Mouse (Mus musculus) hindbrain, embryonic 12.5 days (tissue): ENCODE data around the gene Tmem255b. TPM values are rescaled to one million over a fixed set of nuclear protein-coding genes. Genes with fewer than 3 reads are reported as not detected.
A peak's percentile ranks its signal among the peaks of the same experiment; 100 is the strongest.

Experiments used
- ATAC-seq: fragments of 200-750 bp; cut with Nextera tagmentation; 2 replicates; pipeline ENCODE4 v1.8.0; 2017; ENCODE audit warnings: moderate TSS enrichment; ENCODE audit not compliant: low FRiP score
- H3K27ac ChIP-seq: fragments of 300-500 bp; sonication (generic); 2 replicates; pipeline ENCODE4 v1.5.1; 2016; ENCODE audit warnings: mild to moderate bottlenecking
- H3K27me3 ChIP-seq: fragments of 300-500 bp; sonication (generic); 2 replicates; pipeline ENCODE4 v1.6.1; 2016; ENCODE audit warnings: mild to moderate bottlenecking
- H3K36me3 ChIP-seq: fragments of 300-500 bp; sonication (generic); 2 replicates; pipeline ENCODE4 v1.6.1; 2016; ENCODE audit warnings: mild to moderate bottlenecking
- H3K4me1 ChIP-seq: fragments of 300-500 bp; sonication (generic); 2 replicates; pipeline ENCODE4 v1.6.1; 2016
- H3K4me2 ChIP-seq: fragments of 300-500 bp; sonication (generic); replicated peaks from 2 replicates; pipeline ENCODE4 v1.6.1; 2016; ENCODE audit warnings: mild to moderate bottlenecking
- H3K4me3 ChIP-seq: fragments of 300-500 bp; sonication (generic); 2 replicates; pipeline ENCODE4 v1.5.1; 2016; ENCODE audit warnings: mild to moderate bottlenecking
- H3K9ac ChIP-seq: fragments of 300-500 bp; sonication (generic); 2 replicates; pipeline ENCODE4 v1.6.1; 2016; ENCODE audit warnings: mild to moderate bottlenecking, moderate library complexity
- H3K9me3 ChIP-seq: fragments of 300-500 bp; sonication (generic); replicated peaks from 2 replicates; pipeline ENCODE4 v1.6.1; 2016; ENCODE audit warnings: mild to moderate bottlenecking
- WGBS: fragments of 180-500 bp; shearing (Covaris S2); methylation state at CpG from one replicate; pipeline ENCODE4 v1.1.7; 2016; 5-methylcytosine and 5-hydroxymethylcytosine counted together
- polyA plus RNA-seq: library from polyadenylated mRNA; unstranded; fragments of >200 nt; fragmentation: Nextera tagmentation; extraction: Ambion mirVana; gene quantifications from 2 replicates; pipeline ENCODE4 v1.2.1, GENCODE M21; 2016

Tmem255b gene
- polyA plus RNA-seq, 1 experiment from 2014 or later = 0.52 TPM

DNA sequence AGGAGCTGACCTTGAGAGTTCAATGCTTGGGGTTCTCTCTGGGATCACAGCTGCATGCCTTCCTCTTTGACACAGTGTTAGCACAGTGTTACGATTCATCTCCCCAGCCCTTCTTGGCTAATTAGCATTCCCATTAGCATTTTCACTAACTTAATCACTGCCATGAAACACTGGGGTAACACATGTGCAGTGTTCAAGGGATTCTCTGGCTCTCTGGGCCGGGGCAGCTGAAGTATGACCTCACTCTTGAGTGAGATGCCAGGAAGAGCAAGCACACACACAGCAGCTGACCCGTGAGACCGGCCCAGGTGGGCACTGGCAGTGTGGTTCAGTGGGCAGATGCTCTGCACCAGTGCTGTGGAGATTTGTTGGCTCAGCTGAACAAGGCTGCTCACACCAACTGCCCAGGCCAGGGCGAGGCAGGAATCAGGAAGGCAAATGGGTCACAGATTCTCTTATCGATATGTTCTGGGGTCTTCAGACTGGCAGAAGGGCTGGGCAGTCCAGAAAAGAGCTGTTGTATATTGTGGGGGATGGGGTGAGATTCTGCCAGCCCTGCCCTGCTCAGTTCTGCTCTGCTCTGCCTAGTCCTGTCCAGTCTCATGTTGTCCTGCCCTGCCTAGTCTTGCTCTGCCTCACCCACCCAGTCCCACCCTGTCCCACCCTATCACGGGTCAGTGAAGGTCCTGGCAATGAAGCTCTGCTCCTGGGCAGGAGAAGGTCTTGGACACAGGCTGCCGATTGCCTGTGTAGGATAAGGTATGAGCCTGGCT, 19.5 kb downstream of the Tmem255b start:
- ATAC-seq = peak; percentile 91
- 50% methylated on average over 8 of the region's 8 CpGs for WGBS
- H3K9ac ChIP-seq = no peak overlapping the region
- H3K9me3 ChIP-seq = no peaks in the 10 kb centered on the region
- H3K4me3 ChIP-seq = no peak overlapping the region
- peak overlapping the region; percentile 12; the same call in 1 of the 2 replicates for H3K27ac ChIP-seq
- no peaks in the 10 kb centered on the region for H3K27me3 ChIP-seq
- H3K36me3 ChIP-seq = no peaks in the 10 kb centered on the region
- H3K4me2 ChIP-seq = no peak overlapping the region
- peaks cover 12% of the 10 kb centered on the region; the same call in 1 of the 2 replicates for H3K4me1 ChIP-seq

DNA sequence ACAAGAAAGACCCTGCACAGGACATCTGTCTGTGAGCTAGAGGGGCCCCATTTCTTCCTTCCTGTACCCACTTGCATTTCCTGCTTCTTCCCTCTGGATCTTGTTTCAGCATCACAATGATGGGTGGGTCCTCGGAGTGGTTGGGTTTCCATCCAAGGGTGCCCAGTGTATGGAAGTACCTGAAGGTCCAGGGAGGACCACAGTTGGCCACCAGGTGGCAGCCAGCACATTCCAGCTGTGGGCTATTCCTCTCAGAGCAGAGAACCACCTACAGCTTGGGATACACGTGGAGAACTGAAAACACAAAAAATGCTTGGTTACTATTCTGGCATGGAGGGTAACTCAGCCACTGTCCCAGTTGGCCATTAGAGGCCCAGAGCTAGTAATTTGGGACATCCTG, 20.3 kb downstream of the Tmem255b start:
- Histone ChIP-seq H3K4me2 (no peak overlapping the region), H3K4me1 (peaks cover 12% of the 10 kb centered on the region; the same call in 1 of the 2 replicates), H3K9ac (no peak overlapping the region), H3K4me3 (no peak overlapping the region), H3K27ac (no peak overlapping the region), H3K27me3 (no peaks in the 10 kb centered on the region), H3K9me3 (no peaks in the 10 kb centered on the region), H3K36me3 (no peaks in the 10 kb centered on the region)
- ATAC-seq = peak; percentile 62; the same call in 1 of the 2 replicates
- 40% methylated on average over 2 of the region's 2 CpGs for WGBS

DNA sequence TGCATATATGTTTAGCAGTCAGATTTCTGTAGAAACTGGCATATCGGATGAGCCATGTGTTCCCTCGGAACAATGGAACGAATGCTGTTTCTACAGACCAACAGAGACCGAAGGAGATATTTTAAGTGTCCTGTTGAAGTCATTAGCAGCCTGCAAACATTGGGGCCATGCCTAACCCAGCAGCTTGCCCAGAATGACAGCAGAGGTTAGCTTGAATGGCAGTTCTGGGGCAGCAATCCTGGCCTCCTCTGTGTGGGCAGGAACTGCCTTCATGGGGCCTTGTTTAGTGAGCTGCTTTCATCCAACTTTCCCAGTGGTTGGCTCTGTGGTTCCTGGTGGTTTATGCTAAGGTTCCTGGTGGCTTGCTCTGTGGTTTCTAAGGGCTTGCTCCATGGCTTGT, 24.4 kb downstream of the Tmem255b start:
- H3K27ac ChIP-seq = no peak overlapping the region
- 79% methylated on average over 4 of the region's 4 CpGs for WGBS
- H3K9me3 ChIP-seq = no peaks in the 10 kb centered on the region
- H3K4me2 ChIP-seq = no peak overlapping the region
- H3K36me3 ChIP-seq = no peaks in the 10 kb centered on the region
- no peaks in the 10 kb centered on the region for H3K27me3 ChIP-seq
- H3K9ac ChIP-seq = no peak overlapping the region
- ATAC-seq = no peak
- H3K4me3 ChIP-seq = no peak overlapping the region
- 0 out of 2 replicates have a peak, but pooled peaks cover 4% of the 10 kb centered on the region for H3K4me1 ChIP-seq

DNA sequence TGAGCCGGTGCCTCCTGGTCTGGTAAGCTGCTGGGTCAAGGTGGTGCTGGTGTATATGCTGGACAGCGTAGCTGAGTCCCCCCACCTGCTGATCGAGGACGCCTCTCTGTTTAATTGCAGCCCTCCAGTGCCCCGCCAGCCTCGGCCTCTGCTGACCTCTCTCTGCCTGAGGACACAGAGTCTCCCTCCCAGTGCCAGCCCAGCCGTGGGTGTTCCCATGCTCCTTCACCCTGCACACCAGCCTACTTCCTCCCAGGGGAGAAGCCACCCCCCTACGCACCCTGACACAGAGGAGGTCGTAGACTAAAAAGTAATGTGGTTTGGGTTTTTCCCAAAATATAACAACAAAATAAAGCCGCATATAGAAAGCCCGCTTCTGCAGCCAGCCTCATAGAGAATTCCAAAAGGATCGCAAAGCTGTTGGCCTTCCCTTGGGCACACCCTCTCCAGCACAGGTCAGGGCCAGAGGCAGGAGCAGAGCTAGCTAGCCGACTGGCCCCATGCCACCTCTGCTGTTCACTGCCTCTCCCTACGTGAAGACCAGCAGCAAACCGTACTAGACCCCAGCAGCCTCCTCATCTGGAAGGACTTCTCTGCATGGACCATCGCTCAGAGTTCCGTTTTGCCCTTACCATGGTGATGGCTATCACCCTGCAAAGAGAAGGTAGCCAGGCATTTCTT, 26.2 kb downstream of the Tmem255b start:
- WGBS = 82% methylated on average over 17 of the region's 17 CpGs
- Histone ChIP-seq H3K4me1 (no peaks in the 10 kb centered on the region), H3K9ac (no peak overlapping the region), H3K36me3 (no peaks in the 10 kb centered on the region), H3K4me2 (no peak overlapping the region), H3K27ac (no peak overlapping the region), H3K27me3 (no peaks in the 10 kb centered on the region), H3K9me3 (no peaks in the 10 kb centered on the region), H3K4me3 (no peak overlapping the region)
- ATAC-seq = no peak

DNA sequence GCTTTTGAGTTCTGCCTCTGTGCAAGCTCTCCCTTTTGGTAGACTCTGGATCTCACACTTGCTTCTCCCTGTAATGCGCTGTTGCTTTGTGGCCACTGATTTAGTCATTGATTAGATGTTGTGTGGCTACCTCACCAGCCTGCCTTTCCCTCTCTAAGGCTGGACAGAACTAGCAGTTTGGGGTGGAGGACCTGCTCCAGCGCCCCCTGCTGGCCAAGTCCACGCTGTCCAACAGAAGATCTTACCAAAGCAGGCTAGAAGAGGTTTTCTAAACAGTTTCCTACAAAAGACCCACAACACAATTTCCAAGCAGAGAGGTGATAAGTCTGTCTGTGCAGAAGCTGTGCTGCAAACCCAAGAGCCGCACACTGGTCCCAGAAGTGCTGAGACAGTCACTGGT, 26.9 kb downstream of the Tmem255b start:
- Histone ChIP-seq H3K4me1 (no peaks in the 10 kb centered on the region), H3K36me3 (no peaks in the 10 kb centered on the region), H3K9ac (no peak overlapping the region), H3K27me3 (no peaks in the 10 kb centered on the region), H3K27ac (no peak overlapping the region), H3K4me3 (no peak overlapping the region), H3K9me3 (no peaks in the 10 kb centered on the region), H3K4me2 (no peak overlapping the region)
- WGBS = 41% methylated on average over 4 of the region's 4 CpGs
- ATAC-seq = no peak

DNA sequence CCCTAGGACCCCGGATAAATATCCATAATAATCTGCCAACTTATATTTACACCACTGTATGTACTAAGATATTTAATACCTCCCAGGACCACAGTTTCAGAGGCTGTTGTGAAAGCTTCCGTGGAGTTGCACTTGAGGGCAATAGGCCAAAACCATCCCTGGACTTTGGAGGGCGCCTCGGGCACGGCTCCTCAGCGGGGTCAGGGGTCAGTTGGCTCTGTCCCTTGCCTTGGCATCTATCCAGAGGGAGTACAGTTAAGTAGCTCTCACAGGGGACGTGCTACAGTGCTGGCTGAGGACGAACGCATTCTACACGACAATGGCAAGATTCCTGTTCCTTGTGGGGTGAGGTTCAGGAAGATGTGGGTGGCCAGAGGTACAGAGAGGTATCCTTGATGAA, 27.4 kb downstream of the Tmem255b start:
- Histone ChIP-seq H3K4me3 (no peak overlapping the region), H3K27me3 (no peaks in the 10 kb centered on the region), H3K4me2 (no peak overlapping the region), H3K27ac (no peak overlapping the region), H3K36me3 (no peaks in the 10 kb centered on the region), H3K4me1 (no peaks in the 10 kb centered on the region), H3K9ac (no peak overlapping the region), H3K9me3 (no peaks in the 10 kb centered on the region)
- 87% methylated on average over 10 of the region's 10 CpGs for WGBS
- ATAC-seq = no peak

DNA sequence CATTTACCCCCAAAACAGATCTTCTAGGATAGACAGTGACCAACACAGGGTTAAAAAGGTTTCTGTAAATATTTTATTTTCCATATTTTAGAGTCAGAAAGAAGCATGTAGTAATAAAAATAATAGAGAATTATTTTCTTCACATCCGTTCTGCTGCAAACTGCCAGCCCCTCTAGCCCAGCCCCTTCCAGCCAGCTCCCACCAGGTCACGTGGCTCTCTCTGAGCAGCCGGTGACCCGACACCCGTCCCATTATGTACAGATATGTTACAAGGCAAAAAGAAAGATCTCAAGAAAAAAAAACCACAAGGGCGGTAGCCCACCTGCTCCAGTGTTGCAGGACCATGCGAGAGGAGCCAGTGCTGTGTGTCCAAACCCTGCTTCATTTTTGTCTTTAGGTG, 30.3 kb downstream of the Tmem255b start:
- no peaks in the 10 kb centered on the region for H3K27me3 ChIP-seq
- WGBS = 60% methylated on average over 7 of the region's 7 CpGs
- no peaks in the 10 kb centered on the region for H3K36me3 ChIP-seq
- no peak overlapping the region for H3K27ac ChIP-seq
- no peak overlapping the region for H3K4me2 ChIP-seq
- H3K4me3 ChIP-seq = no peak overlapping the region
- H3K4me1 ChIP-seq = no peaks in the 10 kb centered on the region
- H3K9me3 ChIP-seq = no peaks in the 10 kb centered on the region
- ATAC-seq = no peak
- H3K9ac ChIP-seq = no peak overlapping the region

DNA sequence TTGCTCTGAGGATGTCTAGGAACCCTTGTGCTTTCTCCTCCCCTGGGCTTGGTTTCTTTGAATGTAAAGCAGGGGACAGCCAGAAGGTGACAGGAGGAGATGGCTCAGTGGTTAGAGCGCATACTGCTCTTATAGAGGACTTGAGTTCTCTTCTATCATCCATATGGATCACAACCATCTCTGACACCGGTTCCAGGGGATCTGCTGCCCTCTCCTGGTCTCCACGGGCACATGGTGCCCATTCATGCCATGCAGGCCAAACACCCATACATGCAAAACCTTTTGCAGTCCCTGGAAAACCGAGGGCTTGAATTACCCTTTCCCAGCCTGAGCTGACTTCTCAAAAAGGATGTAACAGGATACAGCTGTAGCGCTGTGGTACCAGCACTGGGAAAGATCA, 32.0 kb downstream of the Tmem255b start:
- no peak overlapping the region for H3K4me2 ChIP-seq
- H3K27me3 ChIP-seq = no peaks in the 10 kb centered on the region
- no peak overlapping the region for H3K27ac ChIP-seq
- ATAC-seq = no peak
- 60% methylated on average over 5 of the region's 5 CpGs for WGBS
- no peak overlapping the region for H3K4me3 ChIP-seq
- H3K9me3 ChIP-seq = no peaks in the 10 kb centered on the region
- H3K4me1 ChIP-seq = no peaks in the 10 kb centered on the region
- no peaks in the 10 kb centered on the region for H3K36me3 ChIP-seq
- H3K9ac ChIP-seq = no peak overlapping the region

DNA sequence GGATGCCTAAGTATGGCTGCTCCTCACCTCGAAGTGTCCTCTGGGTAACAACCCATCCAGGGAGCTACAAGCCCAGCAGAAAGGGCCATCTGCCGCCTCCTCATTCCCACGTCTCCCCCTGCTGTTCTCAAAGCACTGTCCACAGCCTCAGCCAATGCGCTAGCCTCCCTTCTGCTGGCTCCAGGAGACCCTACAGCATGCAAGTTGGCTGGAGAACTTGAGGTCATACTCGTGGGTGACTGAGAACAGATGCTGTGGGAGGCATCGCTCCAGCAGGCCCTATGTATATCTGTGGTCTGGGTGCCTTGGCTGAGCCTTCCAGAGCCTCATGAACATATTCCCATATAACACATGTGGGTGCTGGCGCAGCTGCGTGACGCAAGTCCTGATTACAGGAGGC, 33.7 kb downstream of the Tmem255b start:
- Histone ChIP-seq H3K4me1 (no peaks in the 10 kb centered on the region), H3K36me3 (no peaks in the 10 kb centered on the region), H3K27ac (no peak overlapping the region), H3K9ac (no peak overlapping the region), H3K9me3 (no peaks in the 10 kb centered on the region), H3K4me3 (no peak overlapping the region), H3K27me3 (no peaks in the 10 kb centered on the region), H3K4me2 (no peak overlapping the region)
- ATAC-seq = no peak
- WGBS = 84% methylated on average over 9 of the region's 9 CpGs

DNA sequence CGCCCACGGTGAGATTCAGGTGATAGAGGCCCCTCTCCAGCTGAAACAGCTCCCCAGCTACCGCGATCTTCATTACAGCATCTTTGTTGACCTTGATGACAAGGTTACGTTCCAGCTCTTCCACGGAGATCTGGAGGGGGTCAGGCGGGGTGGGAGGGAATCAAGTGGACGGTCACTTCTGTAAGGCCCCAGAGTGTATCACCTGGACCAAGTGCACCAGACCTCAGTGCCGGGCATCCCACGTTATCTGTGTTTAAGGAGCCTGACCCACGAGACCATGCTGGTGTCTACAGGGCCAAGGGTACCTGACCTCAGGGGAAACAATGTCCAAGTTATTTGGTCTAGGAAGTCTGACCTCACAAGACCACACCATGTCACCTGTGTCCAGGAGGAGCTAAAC, 36.5 kb downstream of the Tmem255b start:
- Histone ChIP-seq H3K4me1 (no peaks in the 10 kb centered on the region), H3K4me2 (no peak overlapping the region), H3K36me3 (no peaks in the 10 kb centered on the region), H3K9ac (no peak overlapping the region), H3K27ac (no peak overlapping the region), H3K9me3 (no peaks in the 10 kb centered on the region), H3K27me3 (no peaks in the 10 kb centered on the region), H3K4me3 (no peak overlapping the region)
- ATAC-seq = no peak
- WGBS = 84% methylated on average over 11 of the region's 11 CpGs

DNA sequence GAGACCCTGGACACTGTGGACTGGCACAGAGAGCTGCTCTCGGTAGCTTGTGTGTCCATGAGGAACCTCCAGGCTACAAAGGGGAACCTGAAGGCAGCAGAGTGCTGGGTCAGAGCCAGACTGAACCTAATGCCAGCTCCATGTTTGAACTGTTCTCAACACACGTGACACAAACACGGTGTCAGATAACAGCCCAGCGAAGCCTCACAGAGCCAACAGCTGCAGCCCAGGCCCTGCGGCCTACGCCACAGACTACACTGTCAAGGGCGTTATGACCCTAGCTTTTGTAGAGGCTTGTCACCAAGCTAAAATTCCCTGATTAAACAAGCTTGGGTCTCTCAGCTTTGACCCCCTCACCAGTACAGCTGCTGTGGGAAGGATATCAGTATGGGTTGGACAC, 37.3 kb downstream of the Tmem255b start:
- no peaks in the 10 kb centered on the region for H3K9me3 ChIP-seq
- H3K4me2 ChIP-seq = no peak overlapping the region
- H3K27ac ChIP-seq = no peak overlapping the region
- no peak overlapping the region for H3K9ac ChIP-seq
- H3K36me3 ChIP-seq = no peaks in the 10 kb centered on the region
- WGBS = 71% methylated on average over 7 of the region's 7 CpGs
- no peaks in the 10 kb centered on the region for H3K27me3 ChIP-seq
- ATAC-seq = no peak
- no peaks in the 10 kb centered on the region for H3K4me1 ChIP-seq
- H3K4me3 ChIP-seq = no peak overlapping the region

DNA sequence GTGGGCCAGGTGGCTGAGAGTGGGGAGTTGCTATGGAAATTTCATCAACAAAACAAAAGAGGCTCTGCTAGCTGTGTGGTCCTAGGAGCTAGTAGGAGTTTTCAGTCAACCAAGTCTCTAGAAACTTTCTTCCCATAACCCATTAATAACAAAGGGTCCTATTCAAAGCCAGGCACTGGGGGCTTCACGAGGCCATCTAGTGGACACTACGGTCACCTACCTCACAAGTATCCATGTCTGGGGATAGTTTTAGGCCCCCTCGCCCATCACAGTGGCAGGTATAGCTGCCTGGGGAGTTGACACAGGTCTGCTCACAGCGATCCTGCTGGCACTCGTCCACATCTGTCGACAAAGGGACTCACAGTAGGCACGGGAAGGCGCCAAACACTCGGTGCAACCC, 40.9 kb downstream of the Tmem255b start:
- WGBS = 64% methylated on average over 9 of the region's 9 CpGs
- Histone ChIP-seq H3K4me3 (no peak overlapping the region), H3K9ac (no peak overlapping the region), H3K27ac (no peak overlapping the region), H3K4me1 (no peaks in the 10 kb centered on the region), H3K9me3 (no peaks in the 10 kb centered on the region), H3K27me3 (no peaks in the 10 kb centered on the region), H3K36me3 (no peaks in the 10 kb centered on the region), H3K4me2 (no peak overlapping the region)
- ATAC-seq = no peak

DNA sequence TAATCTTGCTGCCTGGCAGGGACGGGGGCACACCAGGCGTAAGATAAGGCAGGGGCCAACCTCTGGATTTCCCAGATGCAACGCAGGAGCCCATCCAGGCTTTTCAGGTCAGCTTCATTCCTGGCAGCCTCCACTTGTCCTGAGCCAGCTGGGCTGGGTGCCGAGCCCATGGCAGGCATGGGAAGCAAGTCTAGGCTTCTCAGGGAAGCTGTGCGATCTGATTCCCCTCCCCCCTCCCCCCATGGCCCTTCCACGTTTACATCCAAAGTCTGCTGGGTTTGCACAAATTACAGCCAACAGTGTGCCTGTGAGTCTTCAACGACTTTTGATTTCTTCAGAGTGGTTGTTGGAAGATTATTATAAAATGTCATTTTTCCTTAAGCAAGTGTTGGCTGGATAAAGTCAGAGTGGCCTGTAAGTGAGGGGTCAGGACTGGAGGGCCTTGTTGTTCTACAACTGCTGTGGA, 46.1 kb downstream of the Tmem255b start:
- WGBS = 82% methylated on average over 7 of the region's 7 CpGs
- no peak overlapping the region for H3K4me3 ChIP-seq
- H3K9me3 ChIP-seq = no peaks in the 10 kb centered on the region
- H3K4me1 ChIP-seq = no peaks in the 10 kb centered on the region
- no peaks in the 10 kb centered on the region for H3K27me3 ChIP-seq
- ATAC-seq = no peak
- H3K27ac ChIP-seq = no peak overlapping the region
- no peaks in the 10 kb centered on the region for H3K36me3 ChIP-seq
- no peak overlapping the region for H3K4me2 ChIP-seq
- H3K9ac ChIP-seq = no peak overlapping the region
